ENCODE assay signal across 9 mouse cellular contexts in genomic region chr4:140703636-140704035, GRCm38 (mm10). TPM values are rescaled to one million over a fixed set of nuclear protein-coding genes. Genes with fewer than 3 reads are reported as not detected.
A peak's percentile ranks its signal among the peaks of the same experiment; 100 is the strongest.
DNase-seq lines count a peak whose midpoint lies in the region; ATAC-seq and TF ChIP-seq lines count a peak whose summit lies in the region.
"Had no signal": no experiment of that assay in that cellular context is flagged by ENCODE, and none has a peak within 500 bp of the region (broad histone marks: within the 10 kb centered on the region; RNA-seq: fewer than 3 reads in every experiment).

No protein-coding gene starts in this region.

- H3K9me3 ChIP-seq in heart, embryonic 10.5 days, result no peaks in the 10 kb centered on the region
- no peaks in the 10 kb centered on the region for H3K9me3 ChIP-seq in ES-Bruce4 (replicated peaks; ENCODE audit: control insufficient read depth, insufficient read depth, low read length, poor library complexity, severe bottlenecking)
- no peaks in the 10 kb centered on the region for H3K9me3 ChIP-seq in forebrain, embryonic 14.5 days (replicated peaks; ENCODE audit: control insufficient read depth, low read length)
- no peaks in the 10 kb centered on the region for H3K9me3 ChIP-seq in liver, embryonic 15.5 days (replicated peaks)

- no peak for TF ChIP-seq CTCF in ES-Bruce4 (IDR thresholded peaks at IDR 0.05; ENCODE audit: low read depth, low read length)

- peaks cover 20% of the 10 kb centered on the region for H3K27me3 ChIP-seq in heart, embryonic 10.5 days (ENCODE audit: insufficient read depth, poor library complexity, severe bottlenecking)
- no peaks in the 10 kb centered on the region for H3K27me3 ChIP-seq in ES-Bruce4 (ENCODE audit: control insufficient read depth, insufficient read depth, low read length, poor library complexity, severe bottlenecking)
- H3K27me3 ChIP-seq in forebrain, embryonic 14.5 days (replicated peaks; ENCODE audit: control insufficient read depth, insufficient read depth, low read length), result peaks cover 11% of the 10 kb centered on the region
- H3K27me3 ChIP-seq in liver, embryonic 15.5 days, result no peaks in the 10 kb centered on the region

- H3K4me3 ChIP-seq in heart, embryonic 10.5 days, result peak overlapping the region; percentile 96
- peak overlapping the region; percentile 93 for H3K4me3 ChIP-seq in ES-Bruce4 (ENCODE audit: low read depth, low read length)
- H3K4me3 ChIP-seq in forebrain, embryonic 14.5 days (ENCODE audit: low read depth, low read length), result peak overlapping the region; percentile 92
- H3K4me3 ChIP-seq in liver, embryonic 15.5 days (replicated peaks), result peak overlapping the region; percentile 96

- DNase-seq in heart, embryonic 10.5 days (ENCODE audit: low spot score), result no peak
- DNase-seq in heart, postnatal 25 days (ENCODE audit: low spot score), result no peak
- peak; percentile 64 for DNase-seq in forebrain, embryonic 14.5 days (ENCODE audit: low spot score)
- DNase-seq in spleen, postnatal 14 days (ENCODE audit: low spot score in 2 of 2), result no peak
- no peak for DNase-seq in cerebellum, adult 8-10 months
- DNase-seq: lung, postnatal 14 days had no signal

- peaks cover 61% of the 10 kb centered on the region for H3K4me1 ChIP-seq in heart, embryonic 10.5 days
- H3K4me1 ChIP-seq in ES-Bruce4 (ENCODE audit: control insufficient read depth, insufficient read depth, low read length), result peaks cover 5% of the 10 kb centered on the region
- H3K4me1 ChIP-seq in forebrain, embryonic 14.5 days (ENCODE audit: control insufficient read depth, insufficient read depth, low read length), result peaks cover 20% of the 10 kb centered on the region
- peaks cover 84% of the 10 kb centered on the region for H3K4me1 ChIP-seq in liver, embryonic 15.5 days (replicated peaks)

- peak; percentile 69 for TF ChIP-seq POLR2A in ES-Bruce4 (IDR thresholded peaks at IDR 0.05; ENCODE audit: insufficient read depth, low read length)

- TF ChIP-seq EP300 in ES-Bruce4 (IDR thresholded peaks at IDR 0.05; ENCODE audit: insufficient read depth, low read depth, low read length), result peak; percentile 87; the same call in 1 of the 2 replicates

- H3K9ac ChIP-seq in ES-Bruce4 (ENCODE audit: low read depth, poor library complexity, severe bottlenecking), result peak overlapping the region; percentile 99
- peak overlapping the region; percentile 96 for H3K9ac ChIP-seq in forebrain, embryonic 14.5 days (ENCODE audit: low read length)
- H3K9ac ChIP-seq in liver, embryonic 15.5 days, result peak overlapping the region; percentile 99

- H3K36me3 ChIP-seq in heart, embryonic 10.5 days, result peaks cover 42% of the 10 kb centered on the region
- H3K36me3 ChIP-seq in ES-Bruce4 (ENCODE audit: control insufficient read depth, insufficient read depth, low read length, poor library complexity, severe bottlenecking), result peaks cover 34% of the 10 kb centered on the region
- H3K36me3 ChIP-seq in forebrain, embryonic 14.5 days (ENCODE audit: control insufficient read depth, insufficient read depth, low read length), result peaks cover 47% of the 10 kb centered on the region
- peaks cover 47% of the 10 kb centered on the region for H3K36me3 ChIP-seq in liver, embryonic 15.5 days (replicated peaks)

- intact Hi-C loops in heart, postnatal 25 days (cut with DNase I), result no loop called here

- no peak for ATAC-seq in forebrain, embryonic 14.5 days
- ATAC-seq in liver, embryonic 15.5 days (ENCODE audit: insufficient read depth), result no peak
- no peak for ATAC-seq in monocyte, adult 5-6 weeks (replicated peaks; ENCODE audit: insufficient number of reproducible peaks, low FRiP score, low TSS enrichment, poor library complexity, severe bottlenecking)

- 30% methylated on average over 8 of the region's 8 CpGs for WGBS in heart, embryonic 10.5 days
- 2% methylated on average over 8 of the region's 8 CpGs for WGBS in forebrain, embryonic 14.5 days
- WGBS in liver, embryonic 15.5 days (ENCODE audit: insufficient replicate concordance), result 23% methylated on average over 8 of the region's 8 CpGs

- H3K4me2 ChIP-seq in forebrain, embryonic 14.5 days (ENCODE audit: low read length), result peak overlapping the region; percentile 60
- H3K4me2 ChIP-seq in liver, embryonic 15.5 days, result peak overlapping the region; percentile 90

- peak overlapping the region; percentile 98 for H3K27ac ChIP-seq in heart, embryonic 10.5 days
- peak overlapping the region; percentile 89 for H3K27ac ChIP-seq in ES-Bruce4 (ENCODE audit: insufficient read depth, low read length)
- H3K27ac ChIP-seq in forebrain, embryonic 14.5 days (ENCODE audit: low read depth, low read length), result peak overlapping the region; percentile 98; the same call in 1 of the 2 replicates
- H3K27ac ChIP-seq in liver, embryonic 15.5 days (replicated peaks), result peak overlapping the region; percentile 89

RNA-seq across cellular contexts. Expression of gene Rcc2, which starts 3.3 kb away (rescaled TPM):
- polyA plus RNA-seq in heart, embryonic 10.5 days (2016; fragmentation: Nextera tagmentation; extraction: Ambion mirVana), result 18.0 and 29.0 TPM in 2 replicates
- total RNA-seq in heart, postnatal 25 days (2021), result 10 to 100 TPM; 15.0 to 15.3 TPM
- polyA plus RNA-seq in ES-Bruce4 (2011; ENCODE audit: insufficient read depth, insufficient read length, low read depth, missing spikeins), result 222 and 227 TPM in 2 replicates
- 23.1 and 32.8 TPM in 2 replicates for polyA plus RNA-seq in forebrain, embryonic 14.5 days (2014; fragmentation: Nextera tagmentation; extraction: Ambion mirVana)
- 28.0 and 32.1 TPM in 2 replicates for polyA plus RNA-seq in liver, embryonic 15.5 days (2015; fragmentation: Nextera tagmentation; extraction: Ambion mirVana)
- total RNA-seq in monocyte, adult 5-6 weeks (2017), result 37.9 to 43.0 TPM (median 38.5 TPM) in 3 replicates

RNA-seq across cellular contexts. Expression of gene Arhgef10l, which starts 37.8 kb away (rescaled TPM):
- polyA plus RNA-seq in heart, embryonic 10.5 days (2016; fragmentation: Nextera tagmentation; extraction: Ambion mirVana), result 13.3 and 14.9 TPM in 2 replicates
- 10 to 100 TPM; 62.4 to 63.9 TPM for total RNA-seq in heart, postnatal 25 days (2021)
- polyA plus RNA-seq in ES-Bruce4 (2011; ENCODE audit: insufficient read depth, insufficient read length, low read depth, missing spikeins), result 7.5 and 7.7 TPM in 2 replicates
- 15.0 and 17.7 TPM in 2 replicates for polyA plus RNA-seq in forebrain, embryonic 14.5 days (2014; fragmentation: Nextera tagmentation; extraction: Ambion mirVana)
- polyA plus RNA-seq in liver, embryonic 15.5 days (2015; fragmentation: Nextera tagmentation; extraction: Ambion mirVana), result 4.8 and 6.5 TPM in 2 replicates
- 139 to 166 TPM (median 160 TPM) in 3 replicates for total RNA-seq in monocyte, adult 5-6 weeks (2017)

RNA-seq across cellular contexts. Expression of gene Padi6, which starts 38.8 kb away (rescaled TPM):
- not detected in 2 replicates for polyA plus RNA-seq in heart, embryonic 10.5 days (2016; fragmentation: Nextera tagmentation; extraction: Ambion mirVana)
- total RNA-seq in heart, postnatal 25 days (2021), result not detected
- 0.29 TPM in 1 of 2 replicates, not detected in the other for polyA plus RNA-seq in ES-Bruce4 (2011; ENCODE audit: insufficient read depth, insufficient read length, low read depth, missing spikeins)
- not detected in 2 replicates for polyA plus RNA-seq in forebrain, embryonic 14.5 days (2014; fragmentation: Nextera tagmentation; extraction: Ambion mirVana)
- polyA plus RNA-seq in liver, embryonic 15.5 days (2015; fragmentation: Nextera tagmentation; extraction: Ambion mirVana), result not detected in 2 replicates
- not detected in 3 replicates for total RNA-seq in monocyte, adult 5-6 weeks (2017)
